Mouse (Mus musculus): ENCODE measurements at regions not wholly inside any gene's neighbourhood (a gene's known extent, or its start where the extent isn't known, plus 50 kb on each side); places are given as distances from the start of the nearest gene placed in this dataset.

- ATAC-seq (ENCODE audit: low TSS enrichment) = no peak
Measured at GRCm38 (mm10) chr9:33423781-33424180, 787.8 kb downstream of the Ets1 start.

GRCm38 (mm10) chr9:33436459-33436858 lies 800.4 kb downstream of the Ets1 start:
- no peak for ATAC-seq (ENCODE audit: low TSS enrichment)

- no peak for ATAC-seq (ENCODE audit: low TSS enrichment)
Measured at GRCm38 (mm10) chr9:33442266-33442665, 806.2 kb downstream of the Ets1 start.

GRCm38 (mm10) chr9:33445902-33446301 lies 809.9 kb downstream of the Ets1 start:
- no peak for ATAC-seq (ENCODE audit: low TSS enrichment)

GRCm38 (mm10) chr9:33475106-33475505 lies 839.1 kb downstream of the Ets1 start:
- ATAC-seq (ENCODE audit: low TSS enrichment) = no peak

GRCm38 (mm10) chr9:33482845-33483540 lies 847.0 kb downstream of the Ets1 start:
- ATAC-seq (ENCODE audit: low TSS enrichment) = no peak

GRCm38 (mm10) chr9:33483541-33483846 lies 847.5 kb downstream of the Ets1 start:
- ATAC-seq (ENCODE audit: low TSS enrichment) = no peak

GRCm38 (mm10) chr9:33533101-33533810 lies 897.2 kb downstream of the Ets1 start:
- ATAC-seq (ENCODE audit: low TSS enrichment) = no peak

- no peak for ATAC-seq (ENCODE audit: low TSS enrichment)
Measured at GRCm38 (mm10) chr9:33543301-33543700, 907.3 kb downstream of the Ets1 start.

- no peak for ATAC-seq (ENCODE audit: low TSS enrichment)
Measured at GRCm38 (mm10) chr9:33546126-33546737, 910.2 kb downstream of the Ets1 start.

GRCm38 (mm10) chr9:33549395-33549794 lies 913.4 kb downstream of the Ets1 start:
- no peak for ATAC-seq (ENCODE audit: low TSS enrichment)

GRCm38 (mm10) chr9:33571990-33572389 lies 913.7 kb upstream of the Kirrel3 start:
- ATAC-seq (ENCODE audit: low TSS enrichment) = no peak

GRCm38 (mm10) chr9:33611511-33611910 lies 874.2 kb upstream of the Kirrel3 start:
- no peak for ATAC-seq (ENCODE audit: low TSS enrichment)

GRCm38 (mm10) chr9:33624378-33624777 lies 861.3 kb upstream of the Kirrel3 start:
- ATAC-seq (ENCODE audit: low TSS enrichment) = no peak

GRCm38 (mm10) chr9:33629731-33630473 lies 855.8 kb upstream of the Kirrel3 start:
- 0 out of 2 replicates have a peak, but pooled peaks have one; percentile 16 for ATAC-seq (ENCODE audit: low TSS enrichment)

GRCm38 (mm10) chr9:33662978-33663377 lies 822.7 kb upstream of the Kirrel3 start:
- no peak for ATAC-seq (ENCODE audit: low TSS enrichment)

GRCm38 (mm10) chr9:33681129-33681528 lies 804.6 kb upstream of the Kirrel3 start:
- ATAC-seq (ENCODE audit: low TSS enrichment) = peak; percentile 96

- no peak for ATAC-seq (ENCODE audit: low TSS enrichment)
Measured at GRCm38 (mm10) chr9:33691731-33692130, 794.0 kb upstream of the Kirrel3 start.

- no peak for ATAC-seq (ENCODE audit: low TSS enrichment)
Measured at GRCm38 (mm10) chr9:33717614-33718013, 768.1 kb upstream of the Kirrel3 start.

- ATAC-seq (ENCODE audit: low TSS enrichment) = peak; percentile 78
Measured at GRCm38 (mm10) chr9:33724811-33725210, 760.9 kb upstream of the Kirrel3 start.

- ATAC-seq (ENCODE audit: low TSS enrichment) = peak; percentile 13; the same call in 1 of the 2 replicates
Measured at GRCm38 (mm10) chr9:33728058-33728457, 757.6 kb upstream of the Kirrel3 start.

- no peak for ATAC-seq (ENCODE audit: low TSS enrichment)
Measured at GRCm38 (mm10) chr9:33760701-33761100, 725.0 kb upstream of the Kirrel3 start.
